Mouse (Mus musculus): ENCODE measurements around the gene Gsdmc4. TPM values are rescaled to one million over a fixed set of nuclear protein-coding genes. Genes with fewer than 3 reads are reported as not detected.
"Not testable (repeated sequence)": the region's sequence is repeated elsewhere in the genome, so short reads cannot be mapped to it uniquely, and the experiment has no call there.

Gsdmc4 gene
- total and polyA plus RNA-seq, 3 experiments = 0.15 TPM; not detected in 2

GRCm38 (mm10) chr15:63876160-63876559 lies 35.9 kb downstream of the Gsdmc4 start:
- not testable (repeated sequence) for H3K4me1 ChIP-seq (ENCODE audit: control insufficient read depth in 1 of 2, insufficient read depth in 2 of 2, low read length in 2 of 2); H3K4me3 ChIP-seq (ENCODE audit: control insufficient read depth in 1 of 2, insufficient read depth in 1 of 2, low read depth in 2 of 2, low read length in 2 of 2); H3K9me3 ChIP-seq (replicated peaks; ENCODE audit: insufficient read depth, low read length); H3K9ac ChIP-seq (ENCODE audit: control insufficient read depth, low read depth, low read length, poor library complexity, severe bottlenecking); H3K27ac ChIP-seq (ENCODE audit: control insufficient read depth, low read depth, low read length); H3K79me2 ChIP-seq (ENCODE audit: control insufficient read depth, insufficient read depth, low read length, poor library complexity); H3K36me3 ChIP-seq (ENCODE audit: control insufficient read depth in 1 of 2, insufficient read depth in 2 of 2, low read length in 2 of 2); DNase-seq (ENCODE audit: low read depth, low spot score); H3K27me3 ChIP-seq (ENCODE audit: control insufficient read depth in 1 of 2, insufficient read depth in 2 of 2, low read length in 2 of 2)

- TF ChIP-seq RAD21 (IDR thresholded peaks at IDR 0.05; ENCODE audit: low read depth, low read length) (peak; percentile 14), CTCF (IDR thresholded peaks at IDR 0.05 in 2 of 3, conservative IDR thresholded peaks at IDR 0.05 in 1 of 3; ENCODE audit: control insufficient read depth in 1 of 3, insufficient read depth in 1 of 3, low read depth in 2 of 3, low read length in 3 of 3, poor library complexity in 1 of 3, severe bottlenecking in 1 of 3) (peak; percentile 45 to 54 (median 52))
- not testable (repeated sequence) for H3K4me3 ChIP-seq (ENCODE audit: control insufficient read depth in 1 of 2, insufficient read depth in 1 of 2, low read depth in 2 of 2, low read length in 2 of 2); H3K27me3 ChIP-seq (ENCODE audit: control insufficient read depth in 1 of 2, insufficient read depth in 2 of 2, low read length in 2 of 2); H3K36me3 ChIP-seq (ENCODE audit: control insufficient read depth in 1 of 2, insufficient read depth in 2 of 2, low read length in 2 of 2); H3K79me2 ChIP-seq (ENCODE audit: control insufficient read depth, insufficient read depth, low read length, poor library complexity); H3K9ac ChIP-seq (ENCODE audit: control insufficient read depth, low read depth, low read length, poor library complexity, severe bottlenecking); H3K4me1 ChIP-seq (ENCODE audit: control insufficient read depth in 1 of 2, insufficient read depth in 2 of 2, low read length in 2 of 2); H3K9me3 ChIP-seq (replicated peaks; ENCODE audit: insufficient read depth, low read length); H3K27ac ChIP-seq (ENCODE audit: control insufficient read depth, low read depth, low read length)
- peak; percentile 25 for DNase-seq (ENCODE audit: low read depth, low spot score)
Observed at GRCm38 (mm10) chr15:63861965-63862364, 50.1 kb downstream of the Gsdmc4 start.

Other genes starting within 250 kb of the Gsdmc4 start
- not detected in 2 replicates for gene Gsdmc2, start 67.1 kb downstream of the Gsdmc4 start, total RNA-seq (2012; rRNA removed)
- not detected for gene Gsdmc2, start 67.1 kb downstream of the Gsdmc4 start, polyA plus RNA-seq (2012; ENCODE audit: insufficient read depth in 1 of 2, insufficient read length in 2 of 2, low read depth in 1 of 2, low replicate concordance in 2 of 2, missing spikeins in 1 of 2)
- gene Gsdmc3, start 33.7 kb downstream of the Gsdmc4 start, total RNA-seq (2012; rRNA removed) = not detected in 2 replicates
- gene Gsdmc3, start 33.7 kb downstream of the Gsdmc4 start, polyA plus RNA-seq (2012; ENCODE audit: insufficient read depth in 1 of 2, insufficient read length in 2 of 2, low read depth in 1 of 2, low replicate concordance in 2 of 2, missing spikeins in 1 of 2) = not detected
- 94.9 and 104 TPM in 2 replicates for gene Fam49b, start 148.2 kb upstream of the Gsdmc4 start, total RNA-seq (2012; rRNA removed)
- 100 to 1,000 TPM in 1 of 2 experiments, not detected in 1; 164 TPM for gene Fam49b, start 148.2 kb upstream of the Gsdmc4 start, polyA plus RNA-seq (2012; ENCODE audit: insufficient read depth in 1 of 2, insufficient read length in 2 of 2, low read depth in 1 of 2, low replicate concordance in 2 of 2, missing spikeins in 1 of 2)

Data from MEL (cell line).